In the genomic region with DNA sequence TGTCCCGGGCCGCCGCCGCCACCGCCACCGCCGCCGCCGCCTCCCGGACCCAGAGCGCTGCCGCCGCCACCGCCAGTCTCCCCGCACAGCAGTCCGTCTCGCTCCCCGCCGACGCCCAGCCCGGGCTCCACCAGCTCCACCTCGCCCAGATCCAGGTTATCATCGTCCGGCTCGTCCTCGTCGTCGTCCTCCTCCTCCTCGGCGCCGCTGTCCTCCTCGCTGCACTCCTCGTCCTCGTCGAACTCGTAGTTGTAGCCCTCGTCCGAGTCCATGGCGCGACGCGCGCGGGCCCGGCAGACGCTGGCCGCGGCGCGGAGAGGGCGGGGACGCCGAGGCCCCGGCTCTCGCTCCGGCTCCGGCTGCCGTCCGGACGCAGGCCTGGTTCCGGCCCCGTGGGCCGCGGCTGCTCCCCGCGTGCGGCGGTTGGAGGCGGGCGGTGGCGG, we compare ENCODE assay signal across 8 mouse cellular contexts. TPM values are rescaled to one million over a fixed set of nuclear protein-coding genes. Genes with fewer than 3 reads are reported as not detected.
A peak's percentile ranks its signal among the peaks of the same experiment; 100 is the strongest.
DNase-seq lines count a peak whose midpoint lies in the region; ATAC-seq and TF ChIP-seq lines count a peak whose summit lies in the region.

No protein-coding gene starts in this region.

- ATAC-seq in lung, postnatal 0 days: peak; percentile 75
- peak; percentile 82 for ATAC-seq in forebrain, embryonic 15.5 days (replicated peaks)
- peak; percentile 75 for ATAC-seq in liver, embryonic 15.5 days (ENCODE audit: insufficient read depth)
- ATAC-seq in stomach, postnatal 0 days (ENCODE audit: low FRiP score, low TSS enrichment): peak; percentile 74

- peak overlapping the region; percentile 73 for H3K4me2 ChIP-seq in lung, postnatal 0 days (replicated peaks; ENCODE audit: low read depth, low read length)
- peak overlapping the region; percentile 80 for H3K4me2 ChIP-seq in forebrain, embryonic 15.5 days (replicated peaks)
- peak overlapping the region; percentile 75 for H3K4me2 ChIP-seq in liver, embryonic 15.5 days
- peak overlapping the region; percentile 56 for H3K4me2 ChIP-seq in stomach, postnatal 0 days (replicated peaks; ENCODE audit: low read depth)

- H3K9me3 ChIP-seq in lung, postnatal 0 days (ENCODE audit: low read length): no peaks in the 10 kb centered on the region
- H3K9me3 ChIP-seq in forebrain, embryonic 15.5 days: no peaks in the 10 kb centered on the region
- no peaks in the 10 kb centered on the region for H3K9me3 ChIP-seq in liver, embryonic 15.5 days (replicated peaks)
- no peaks in the 10 kb centered on the region for H3K9me3 ChIP-seq in stomach, postnatal 0 days (ENCODE audit: control insufficient read depth, low read length)

- H3K9ac ChIP-seq in lung, postnatal 0 days (replicated peaks; ENCODE audit: low read depth): peak overlapping the region; percentile 95
- peak overlapping the region; percentile 98 for H3K9ac ChIP-seq in forebrain, embryonic 15.5 days (replicated peaks)
- peak overlapping the region; percentile 99 for H3K9ac ChIP-seq in liver, embryonic 15.5 days
- H3K9ac ChIP-seq in stomach, postnatal 0 days (ENCODE audit: low read length): peak overlapping the region; percentile 96

- H3K4me3 ChIP-seq in lung, postnatal 0 days (ENCODE audit: low read depth, low read length): peak overlapping the region; percentile 96
- H3K4me3 ChIP-seq in forebrain, embryonic 15.5 days: peak overlapping the region; percentile 96
- H3K4me3 ChIP-seq in liver, embryonic 15.5 days (replicated peaks): peak overlapping the region; percentile 100
- H3K4me3 ChIP-seq in stomach, postnatal 0 days (ENCODE audit: low read depth, low read length): peak overlapping the region; percentile 90

- under 1% methylated on average over 34 of the region's 71 CpGs for WGBS in lung, postnatal 0 days
- WGBS in forebrain, embryonic 15.5 days: under 1% methylated on average over 61 of the region's 71 CpGs
- WGBS in liver, embryonic 15.5 days (ENCODE audit: insufficient replicate concordance): under 1% methylated on average over 63 of the region's 71 CpGs
- under 1% methylated on average over 42 of the region's 71 CpGs for WGBS in stomach, postnatal 0 days

- TF ChIP-seq EP300 in lung, postnatal 0 days (IDR thresholded peaks at IDR 0.05): no peak
- TF ChIP-seq EP300 in stomach, postnatal 0 days (optimal IDR thresholded peaks at IDR 0.05): no peak

- DNase-seq in adrenal gland, postnatal 25 days: peak; percentile 51
- DNase-seq in adrenal gland, postnatal 4 days (ENCODE audit: low spot score in 2 of 2): no peak
- DNase-seq in lung, postnatal 0 days (ENCODE audit: low spot score): no peak
- no peak for DNase-seq in lung, postnatal 10 days
- no peak for DNase-seq in stomach, postnatal 0 days (ENCODE audit: low spot score)
- DNase-seq in cerebellum, adult 9-10 months: no peak

- no peaks in the 10 kb centered on the region; the same call in 1 of the 2 replicates for H3K4me1 ChIP-seq in lung, postnatal 0 days (ENCODE audit: insufficient read depth, low read depth, low read length)
- H3K4me1 ChIP-seq in forebrain, embryonic 15.5 days: peaks cover 37% of the 10 kb centered on the region
- H3K4me1 ChIP-seq in liver, embryonic 15.5 days (replicated peaks): peaks cover 31% of the 10 kb centered on the region
- no peaks in the 10 kb centered on the region for H3K4me1 ChIP-seq in stomach, postnatal 0 days (replicated peaks; ENCODE audit: control insufficient read depth, insufficient read depth)

- H3K36me3 ChIP-seq in lung, postnatal 0 days (ENCODE audit: insufficient read depth, low read length): no peaks in the 10 kb centered on the region
- H3K36me3 ChIP-seq in forebrain, embryonic 15.5 days: no peaks in the 10 kb centered on the region
- H3K36me3 ChIP-seq in liver, embryonic 15.5 days (replicated peaks): no peaks in the 10 kb centered on the region
- H3K36me3 ChIP-seq in stomach, postnatal 0 days (ENCODE audit: control insufficient read depth, insufficient read depth, low read length): no peaks in the 10 kb centered on the region

- no peaks in the 10 kb centered on the region for H3K27me3 ChIP-seq in lung, postnatal 0 days (replicated peaks; ENCODE audit: insufficient read depth, low read length)
- no peaks in the 10 kb centered on the region for H3K27me3 ChIP-seq in forebrain, embryonic 15.5 days
- no peaks in the 10 kb centered on the region for H3K27me3 ChIP-seq in liver, embryonic 15.5 days
- H3K27me3 ChIP-seq in stomach, postnatal 0 days (ENCODE audit: control insufficient read depth, insufficient read depth, low read length): no peaks in the 10 kb centered on the region

- peak overlapping the region; percentile 99 for H3K27ac ChIP-seq in lung, postnatal 0 days (ENCODE audit: low read length)
- H3K27ac ChIP-seq in forebrain, embryonic 15.5 days (replicated peaks): peak overlapping the region; percentile 99
- peak overlapping the region; percentile 100 for H3K27ac ChIP-seq in liver, embryonic 15.5 days (replicated peaks)
- peak overlapping the region; percentile 99 for H3K27ac ChIP-seq in stomach, postnatal 0 days (replicated peaks)

- TF ChIP-seq CTCF in lung, postnatal 0 days (IDR thresholded peaks at IDR 0.05): no peak
- TF ChIP-seq CTCF in stomach, postnatal 0 days (IDR thresholded peaks at IDR 0.05; ENCODE audit: low read depth): no peak

RNA-seq across cellular contexts. Expression of a gene that starts 0.3 kb away (rescaled TPM):
- total RNA-seq in adrenal gland, postnatal 25 days (2021): 138 and 142 TPM in 2 replicates
- 100 to 1,000 TPM; 101 to 113 TPM for total RNA-seq in adrenal gland, postnatal 4 days (2021)
- 7.0 and 9.2 TPM in 2 replicates for polyA plus RNA-seq in lung, postnatal 0 days (2015; fragmentation: Nextera tagmentation; extraction: Ambion mirVana)
- polyA plus RNA-seq in forebrain, embryonic 15.5 days (2015; fragmentation: Nextera tagmentation; extraction: Ambion mirVana): 18.2 and 18.8 TPM in 2 replicates
- polyA plus RNA-seq in liver, embryonic 15.5 days (2015; fragmentation: Nextera tagmentation; extraction: Ambion mirVana): 5.8 and 6.5 TPM in 2 replicates
- polyA plus RNA-seq in stomach, postnatal 0 days (2015; fragmentation: Nextera tagmentation; extraction: Ambion mirVana): 4.9 and 8.1 TPM in 2 replicates

RNA-seq across cellular contexts. Expression of a gene that starts 53.2 kb away (rescaled TPM):
- 148 and 158 TPM in 2 replicates for total RNA-seq in adrenal gland, postnatal 25 days (2021)
- 10 to 100 TPM; 74.9 to 81.7 TPM for total RNA-seq in adrenal gland, postnatal 4 days (2021)
- polyA plus RNA-seq in lung, postnatal 0 days (2015; fragmentation: Nextera tagmentation; extraction: Ambion mirVana): 61.6 and 69.9 TPM in 2 replicates
- polyA plus RNA-seq in forebrain, embryonic 15.5 days (2015; fragmentation: Nextera tagmentation; extraction: Ambion mirVana): 47.5 and 53.0 TPM in 2 replicates
- polyA plus RNA-seq in liver, embryonic 15.5 days (2015; fragmentation: Nextera tagmentation; extraction: Ambion mirVana): 34.9 and 36.6 TPM in 2 replicates
- 39.2 and 42.3 TPM in 2 replicates for polyA plus RNA-seq in stomach, postnatal 0 days (2015; fragmentation: Nextera tagmentation; extraction: Ambion mirVana)

RNA-seq across cellular contexts. Expression of a gene that starts 53.5 kb away (rescaled TPM):
- 3.5 and 5.0 TPM in 2 replicates for total RNA-seq in adrenal gland, postnatal 25 days (2021)
- 1 to 10 TPM; 1.3 to 2.0 TPM for total RNA-seq in adrenal gland, postnatal 4 days (2021)
- 0.57 and 0.83 TPM in 2 replicates for polyA plus RNA-seq in lung, postnatal 0 days (2015; fragmentation: Nextera tagmentation; extraction: Ambion mirVana)
- 0.47 and 0.74 TPM in 2 replicates for polyA plus RNA-seq in forebrain, embryonic 15.5 days (2015; fragmentation: Nextera tagmentation; extraction: Ambion mirVana)
- polyA plus RNA-seq in liver, embryonic 15.5 days (2015; fragmentation: Nextera tagmentation; extraction: Ambion mirVana): 0.08 TPM in 1 of 2 replicates, not detected in the other
- 0.25 and 0.59 TPM in 2 replicates for polyA plus RNA-seq in stomach, postnatal 0 days (2015; fragmentation: Nextera tagmentation; extraction: Ambion mirVana)
